Mouse (Mus musculus) cerebral cortex, adult 2 months (tissue): ENCODE results near the gene D930020B18Rik.

Experiments used
- WGBS: fragments of 180-500 bp; shearing (Covaris S2); methylation state at CpG from one replicate; pipeline ENCODE4 v1.1.7; 2018; 5-methylcytosine and 5-hydroxymethylcytosine counted together

Gene D930020B18Rik

GRCm38 (mm10) chr10:121641272-121642053 lies at the start of gene D930020B18Rik:
Gene D930020B18Rik (plus strand): TSS chr10:121641588.
- 1% methylated on average over 69 of the region's 69 CpGs for WGBS

- WGBS = 80% methylated on average over 9 of the region's 9 CpGs
Observed at GRCm38 (mm10) chr10:121596580-121596979, 44.8 kb upstream of the D930020B18Rik start.

- 78% methylated on average over 6 of the region's 6 CpGs for WGBS
Observed at GRCm38 (mm10) chr10:121601272-121601671, 40.1 kb upstream of the D930020B18Rik start.

GRCm38 (mm10) chr10:121603556-121603955 lies 37.8 kb upstream of the D930020B18Rik start:
- 75% methylated on average over 4 of the region's 4 CpGs for WGBS

- 94% methylated on average over 13 of the region's 13 CpGs for WGBS
Observed at GRCm38 (mm10) chr10:121604632-121605344, 36.6 kb upstream of the D930020B18Rik start.

- 95% methylated on average over 10 of the region's 10 CpGs for WGBS
Observed at GRCm38 (mm10) chr10:121608177-121608576, 33.2 kb upstream of the D930020B18Rik start.

GRCm38 (mm10) chr10:121611587-121611986 lies 29.8 kb upstream of the D930020B18Rik start:
- 76% methylated on average over 10 of the region's 10 CpGs for WGBS

- WGBS = 88% methylated on average over 6 of the region's 6 CpGs
Observed at GRCm38 (mm10) chr10:121612448-121612847, 28.9 kb upstream of the D930020B18Rik start.

GRCm38 (mm10) chr10:121613570-121613969 lies 27.8 kb upstream of the D930020B18Rik start:
- 70% methylated on average over 13 of the region's 13 CpGs for WGBS

- 96% methylated on average over 13 of the region's 13 CpGs for WGBS
Observed at GRCm38 (mm10) chr10:121615146-121615870, 26.1 kb upstream of the D930020B18Rik start.

- 59% methylated on average over 7 of the region's 7 CpGs for WGBS
Observed at GRCm38 (mm10) chr10:121615935-121616334, 25.5 kb upstream of the D930020B18Rik start.

GRCm38 (mm10) chr10:121622431-121622830 lies 19.0 kb upstream of the D930020B18Rik start:
- WGBS = 87% methylated on average over 6 of the region's 6 CpGs

- WGBS = 75% methylated on average over 7 of the region's 7 CpGs
Observed at GRCm38 (mm10) chr10:121623670-121624069, 17.7 kb upstream of the D930020B18Rik start.

GRCm38 (mm10) chr10:121625006-121625405 lies 16.4 kb upstream of the D930020B18Rik start:
- WGBS = 16% methylated on average over 9 of the region's 9 CpGs

GRCm38 (mm10) chr10:121625407-121626185 lies 15.8 kb upstream of the D930020B18Rik start:
- 1% methylated on average over 41 of the region's 41 CpGs for WGBS

- under 1% methylated on average over 70 of the region's 70 CpGs for WGBS
Observed at GRCm38 (mm10) chr10:121626186-121626882, 15.1 kb upstream of the D930020B18Rik start, which contains the start of gene Xpot. Gene Xpot (minus strand): TSS chr10:121626332.

- WGBS = 82% methylated on average over 10 of the region's 10 CpGs
Observed at GRCm38 (mm10) chr10:121627216-121627852, 14.1 kb upstream of the D930020B18Rik start.

- 93% methylated on average over 6 of the region's 6 CpGs for whole genome bisulfite sequencing
Observed at GRCm38 (mm10) chr10:121628561-121629040, 12.8 kb upstream of the D930020B18Rik start.

- 65% methylated on average over 1 of the region's 1 CpGs for WGBS
Observed at GRCm38 (mm10) chr10:121634159-121634558, 7.2 kb upstream of the D930020B18Rik start.

- 86% methylated on average over 6 of the region's 6 CpGs for whole genome bisulfite sequencing
Observed at GRCm38 (mm10) chr10:121636276-121636675, 5.1 kb upstream of the D930020B18Rik start.
